Mouse (Mus musculus): ENCODE measurements around the gene Sorbs2.

Sorbs2 gene

DNA sequence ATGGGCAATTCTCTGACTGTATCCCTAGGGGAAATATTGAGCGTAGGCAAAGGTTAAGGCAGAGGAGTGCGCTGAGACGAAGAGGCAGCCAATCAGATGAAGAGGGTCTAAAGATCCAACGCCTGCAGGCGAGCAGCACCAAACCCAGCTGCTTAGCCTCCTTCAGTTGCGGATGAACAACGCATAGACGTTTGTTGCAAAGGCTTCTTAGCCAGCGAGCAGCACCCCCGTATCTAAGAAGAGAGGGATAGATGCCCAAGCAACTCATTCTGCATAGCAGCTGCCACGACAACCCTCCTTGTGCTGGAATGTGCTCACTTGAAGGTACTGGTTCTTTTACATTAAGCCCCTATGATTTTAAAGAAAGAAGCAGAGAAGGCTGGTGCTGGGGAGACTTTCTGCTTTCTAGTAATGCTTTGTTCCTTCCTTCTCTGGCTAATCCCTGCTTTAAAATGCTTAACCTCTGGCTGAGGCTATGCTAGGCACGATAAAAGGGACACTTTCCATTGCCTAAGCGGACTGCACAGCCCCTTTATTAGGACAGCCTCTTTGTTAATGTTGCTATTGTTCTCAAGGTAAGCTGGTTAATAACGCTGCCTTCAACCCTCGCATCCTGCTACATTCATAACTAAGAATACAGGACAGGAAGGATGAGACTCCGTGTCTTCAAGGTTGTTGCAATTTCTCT, at the start of gene Sorbs2:
Gene Sorbs2 (plus strand): TSS at position 155 of the 688 bp plus-strand sequence.
- DNase-seq: no peak

DNA sequence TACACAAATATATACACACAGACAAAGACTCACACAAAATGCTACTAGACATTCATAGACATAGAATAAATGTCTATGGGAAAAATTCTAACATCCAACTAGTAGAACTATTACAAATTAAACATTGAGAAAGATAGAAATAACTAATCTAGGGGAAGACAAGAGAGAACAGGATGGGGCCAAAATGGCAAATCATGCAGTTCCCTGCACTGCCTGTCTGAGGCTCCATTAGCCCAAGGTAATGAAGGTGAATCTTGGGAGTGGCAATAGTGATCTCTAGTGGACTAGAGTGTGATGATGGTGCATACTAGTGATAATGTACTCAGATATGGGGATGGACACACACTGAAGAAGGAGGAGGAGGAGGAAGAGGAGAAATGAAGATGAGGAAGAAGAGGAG, 49.7 kb upstream of the Sorbs2 start:
- no peak for DNase-seq

DNA sequence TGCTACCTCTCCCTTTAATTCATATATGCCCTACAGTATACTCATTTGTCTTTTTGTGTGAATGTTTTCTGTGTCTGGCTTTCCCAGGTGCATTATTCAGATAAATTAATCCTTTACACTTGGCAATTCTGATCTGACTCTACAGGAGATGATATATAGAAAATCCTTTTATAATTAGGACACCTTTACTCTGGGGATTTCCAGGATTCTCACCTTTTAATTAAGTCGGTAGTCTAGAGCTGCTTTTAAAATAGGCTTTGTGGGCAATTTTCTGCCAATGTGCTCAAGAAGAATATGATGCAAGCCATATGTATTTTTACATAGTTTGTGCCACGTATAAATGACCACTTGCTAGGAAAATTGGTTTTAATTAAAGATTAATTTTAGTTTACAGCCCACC, 38.6 kb upstream of the Sorbs2 start:
- DNase-seq: no peak

DNA sequence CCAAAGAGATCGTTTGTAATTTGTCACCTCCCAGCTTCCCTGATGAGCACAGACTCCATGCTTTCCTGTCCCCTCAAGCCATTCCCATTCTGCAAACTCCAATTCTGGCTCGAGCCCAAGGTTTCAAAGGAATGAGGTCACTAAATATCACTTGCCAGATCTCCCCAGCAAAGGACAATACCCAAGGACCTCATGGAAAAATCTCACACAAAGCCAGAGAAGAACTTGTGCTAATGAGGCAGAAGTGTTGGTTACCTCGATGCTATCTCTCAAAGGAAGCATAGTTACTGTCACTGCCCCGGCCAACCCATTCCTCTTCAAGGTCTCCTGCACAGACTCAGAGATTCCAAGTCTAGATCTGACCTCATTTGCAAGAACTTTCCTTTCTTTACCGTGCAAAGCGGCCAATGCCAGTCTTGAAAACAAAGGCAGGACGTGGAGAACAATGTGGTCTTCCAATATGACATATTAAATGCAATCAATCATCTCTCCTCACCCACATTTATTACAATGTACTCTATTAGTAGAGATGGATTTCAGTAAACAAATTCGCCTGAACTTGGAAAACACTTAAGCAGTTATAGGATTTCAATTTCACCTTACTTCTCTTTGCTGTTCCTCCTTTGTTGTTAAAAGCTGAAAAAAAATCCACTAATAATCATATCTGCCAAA, 37.9 kb upstream of the Sorbs2 start:
- no peak for DNase-seq

DNA sequence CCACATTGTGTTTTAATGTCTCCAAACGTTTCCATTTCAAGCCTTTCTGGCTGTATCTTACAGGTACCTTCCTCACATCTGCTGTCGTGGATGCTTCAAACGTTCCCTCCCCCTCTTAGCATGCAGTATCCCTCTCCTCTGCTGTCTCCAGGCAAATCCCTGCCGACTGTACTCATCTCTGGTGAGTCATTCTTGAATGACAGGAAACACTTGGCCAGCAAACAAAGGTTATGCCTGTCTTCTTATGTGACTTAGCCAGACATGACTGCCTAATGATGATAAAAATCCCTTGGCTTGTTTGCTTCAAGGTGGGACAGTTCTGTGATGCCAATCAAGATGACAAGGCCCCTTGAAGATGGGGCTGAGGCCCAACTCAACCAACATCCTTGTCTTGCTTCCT, 26.7 kb upstream of the Sorbs2 start:
- DNase-seq: no peak

DNA sequence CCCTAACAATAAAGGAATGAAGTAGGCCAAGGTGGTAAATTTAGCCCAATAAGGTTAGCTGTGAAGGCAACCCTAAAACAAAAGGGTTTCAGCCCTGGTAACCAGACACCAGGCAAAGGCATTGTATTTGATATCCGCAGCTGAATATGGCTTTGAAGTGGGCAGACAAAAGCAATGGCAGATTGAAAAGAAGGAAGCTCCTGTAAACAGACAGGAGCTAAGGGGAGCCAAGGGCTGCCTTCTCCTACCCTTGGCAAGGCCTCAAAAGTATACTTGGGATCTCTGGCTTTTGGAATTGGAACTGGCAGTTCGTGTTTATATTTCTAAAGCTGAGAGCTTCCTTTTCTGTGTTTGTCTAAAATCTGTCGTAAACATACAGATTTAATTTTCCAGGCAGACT, 21.3 kb upstream of the Sorbs2 start:
- no peak for DNase-seq

DNA sequence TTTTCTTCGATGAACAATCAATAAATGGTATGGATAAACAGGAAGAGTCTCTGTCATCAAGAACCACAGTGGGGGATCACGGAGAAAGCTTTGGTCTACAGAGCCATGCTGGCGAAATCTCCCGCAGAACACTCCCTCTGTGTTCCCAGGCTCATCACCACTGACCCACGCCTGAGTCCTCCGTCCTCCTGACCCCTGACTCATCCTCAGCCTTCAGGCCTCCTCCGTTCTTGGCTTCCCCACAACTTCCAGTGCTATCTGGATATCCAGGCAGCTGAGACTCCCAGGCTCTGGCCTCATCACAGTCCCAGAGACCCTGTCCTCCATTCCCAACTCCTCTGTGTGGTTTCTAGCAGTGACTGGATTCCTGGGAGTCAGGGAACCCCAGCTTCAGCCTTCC, 3.6 kb upstream of the Sorbs2 start:
- no peak for DNase-seq

DNA sequence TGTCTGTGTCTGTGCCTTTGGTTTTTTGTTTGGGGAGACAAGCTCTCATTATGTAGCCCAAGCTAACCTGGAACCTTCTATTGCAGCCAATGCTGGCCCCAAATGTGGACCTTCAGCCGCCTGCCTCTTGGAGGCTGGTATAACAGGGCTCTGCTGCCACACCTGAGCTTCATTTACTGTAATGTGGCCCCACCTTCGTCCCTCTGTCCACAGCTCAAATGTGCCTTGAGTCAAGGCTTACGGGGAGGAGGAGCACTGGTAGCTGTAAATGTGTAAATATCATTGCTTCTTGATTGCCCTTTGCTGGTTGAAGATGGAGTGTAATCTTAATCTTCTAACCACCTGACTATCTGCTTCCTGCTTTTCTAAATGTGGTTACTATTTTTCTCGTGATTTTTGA, 1.2 kb upstream of the Sorbs2 start:
- DNase-seq: no peak

DNA sequence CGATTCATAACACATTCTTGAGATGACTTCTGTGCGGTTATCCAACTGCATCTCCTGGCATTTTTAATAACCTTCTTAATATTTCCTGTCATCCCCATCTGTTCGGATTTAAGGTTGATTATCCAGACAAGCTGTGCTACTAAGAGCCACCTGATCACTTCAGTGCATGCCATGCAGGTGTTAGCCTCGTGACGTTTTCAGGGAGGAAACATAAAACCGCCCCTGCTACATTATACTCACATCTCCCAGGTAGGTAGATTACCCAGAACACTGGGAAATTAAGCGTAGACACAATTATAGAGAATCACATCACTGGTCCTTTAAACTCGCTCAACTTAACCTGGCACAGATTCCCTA, 333 bp upstream of the Sorbs2 start:
- DNase-seq: no peak

DNA sequence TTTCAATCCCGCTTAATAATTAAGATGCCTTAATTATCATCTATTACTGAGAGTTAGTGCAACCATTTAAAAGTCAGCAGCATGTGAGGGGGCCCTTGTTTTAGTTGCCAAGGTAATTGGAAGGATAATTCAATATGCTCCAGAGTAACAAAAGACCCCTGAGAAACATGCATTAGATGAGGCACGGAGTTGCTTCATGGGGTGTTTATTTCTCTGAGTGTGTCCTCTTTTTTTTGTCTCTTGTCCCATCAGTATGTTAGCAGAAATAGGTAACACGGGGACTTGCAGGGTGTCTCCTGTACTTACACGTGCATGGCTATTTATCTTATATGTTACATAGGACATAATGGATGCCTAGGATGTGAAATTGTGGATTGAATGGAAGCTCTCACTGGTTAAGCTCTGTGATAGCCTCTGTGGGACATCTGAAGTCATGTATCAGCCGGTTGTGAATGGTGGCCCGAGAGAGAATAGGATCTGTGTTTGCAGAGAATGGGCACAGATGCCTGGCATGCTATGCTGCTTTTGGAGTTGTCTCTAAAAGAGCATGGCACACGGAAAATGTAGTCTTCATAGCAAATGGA, 1.0 kb downstream of the Sorbs2 start:
- DNase-seq: no peak

DNA sequence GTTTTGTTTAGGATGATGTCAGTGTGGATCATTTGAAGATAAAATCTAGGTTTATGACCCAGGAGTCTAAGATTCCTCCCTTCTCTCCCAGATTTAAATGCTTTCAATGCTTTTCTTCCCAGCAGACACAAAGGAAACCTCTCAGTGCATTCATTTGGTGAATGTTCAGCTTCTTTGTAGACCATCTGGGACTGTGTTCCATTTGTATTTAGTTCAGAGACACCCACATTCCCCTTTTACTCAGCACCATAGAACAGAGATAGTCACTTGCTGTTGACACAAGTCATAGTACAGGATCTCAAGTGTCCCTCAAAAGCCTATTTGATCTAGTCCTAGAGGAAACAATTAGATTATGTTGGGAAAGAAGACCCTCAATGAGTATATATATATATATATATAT, 4.8 kb downstream of the Sorbs2 start:
- DNase-seq: no peak

DNA sequence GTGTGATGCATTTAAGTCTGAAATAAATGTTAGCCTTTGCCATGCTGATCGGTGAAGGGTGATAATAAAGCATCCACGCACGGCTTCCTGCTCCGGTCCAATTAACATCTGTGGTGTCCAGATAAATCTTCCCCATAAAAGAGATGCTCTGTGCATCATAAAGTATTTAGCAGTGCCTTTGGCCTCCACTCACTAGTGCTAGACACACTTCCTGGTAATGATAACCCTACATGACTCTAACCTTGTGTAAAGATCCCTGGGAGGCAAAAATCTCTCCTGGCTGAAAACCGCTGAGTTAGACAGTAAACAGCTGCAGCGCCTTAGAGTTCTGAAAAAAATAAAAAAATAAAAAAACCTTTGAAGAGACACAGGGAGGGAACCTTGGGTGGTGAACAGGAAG, 14.0 kb downstream of the Sorbs2 start:
- DNase-seq: no peak

DNA sequence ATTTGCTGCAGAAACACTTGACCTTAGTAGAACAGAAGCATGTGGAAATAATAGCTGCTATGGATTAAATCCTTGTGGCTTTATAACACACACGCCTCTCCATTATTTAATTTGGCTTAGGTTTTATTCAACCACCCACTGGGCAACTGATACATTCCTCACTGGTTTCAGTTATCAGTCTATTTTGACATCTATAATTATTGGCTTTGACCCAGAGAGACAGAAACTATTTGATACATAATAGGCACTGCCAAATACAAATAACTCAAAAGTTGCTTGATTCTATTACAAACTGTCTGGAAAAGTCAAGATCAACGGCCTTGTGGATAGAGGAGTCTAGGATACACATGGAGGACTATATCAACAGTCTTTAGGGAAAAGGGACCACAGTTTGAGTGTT, 20.1 kb downstream of the Sorbs2 start:
- no peak for DNase-seq

DNA sequence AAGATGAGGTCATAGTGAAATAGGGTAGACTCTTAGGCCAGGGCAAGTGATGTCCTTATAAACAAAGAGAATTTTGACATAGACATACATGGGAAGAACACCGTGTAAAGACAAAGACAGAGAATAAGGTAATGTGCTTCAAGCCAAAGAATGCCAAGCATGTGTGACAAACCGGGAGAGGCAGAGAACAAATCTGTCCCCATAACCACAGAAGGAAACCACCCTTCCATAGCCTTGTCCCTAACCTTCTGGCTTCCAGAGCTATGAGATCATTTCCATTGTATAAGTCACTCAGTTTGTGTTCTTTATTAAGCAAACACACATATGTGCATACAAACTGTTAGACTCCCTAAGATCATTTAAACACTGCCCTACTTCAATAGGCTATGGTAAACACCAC, 21.3 kb downstream of the Sorbs2 start:
- DNase-seq: no peak

DNA sequence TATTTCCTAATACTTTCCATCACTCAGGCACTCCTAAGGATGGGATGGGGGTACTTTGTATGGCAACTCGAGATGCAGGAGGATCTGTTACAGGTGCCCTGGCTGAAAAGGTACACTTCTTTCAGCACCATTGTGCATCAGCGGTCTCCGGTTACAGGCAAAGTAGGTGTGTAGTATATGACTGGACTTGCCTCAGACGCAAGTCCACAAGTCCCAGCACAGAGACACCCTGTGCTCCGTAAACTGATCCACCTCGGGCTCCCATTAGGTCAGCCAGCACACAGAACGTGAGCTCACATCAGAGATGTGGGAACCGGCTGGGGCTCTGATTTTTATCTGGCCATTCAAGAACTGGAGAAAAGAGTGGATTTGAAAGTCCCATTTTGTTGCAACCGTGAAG, 29.0 kb downstream of the Sorbs2 start:
- DNase-seq: no peak

DNA sequence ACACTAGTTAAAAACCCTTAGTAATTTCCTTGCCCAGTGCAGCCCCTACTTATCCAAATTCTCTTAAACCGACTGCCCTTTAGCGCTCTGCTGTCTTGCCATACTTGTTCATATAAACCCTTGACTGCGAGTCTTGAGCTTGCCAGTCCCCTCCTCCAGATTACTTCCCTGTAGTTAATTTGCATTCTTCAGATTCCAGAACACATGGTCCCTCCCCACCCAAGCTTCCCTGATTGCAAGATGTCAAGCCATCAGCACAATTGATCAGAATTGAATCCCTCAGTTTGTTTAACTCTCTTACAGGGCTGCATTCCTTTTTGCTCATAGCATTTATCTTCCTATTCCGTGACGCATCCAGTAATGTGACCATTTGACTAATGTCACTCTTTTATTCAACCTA, 32.9 kb downstream of the Sorbs2 start:
- DNase-seq: no peak

DNA sequence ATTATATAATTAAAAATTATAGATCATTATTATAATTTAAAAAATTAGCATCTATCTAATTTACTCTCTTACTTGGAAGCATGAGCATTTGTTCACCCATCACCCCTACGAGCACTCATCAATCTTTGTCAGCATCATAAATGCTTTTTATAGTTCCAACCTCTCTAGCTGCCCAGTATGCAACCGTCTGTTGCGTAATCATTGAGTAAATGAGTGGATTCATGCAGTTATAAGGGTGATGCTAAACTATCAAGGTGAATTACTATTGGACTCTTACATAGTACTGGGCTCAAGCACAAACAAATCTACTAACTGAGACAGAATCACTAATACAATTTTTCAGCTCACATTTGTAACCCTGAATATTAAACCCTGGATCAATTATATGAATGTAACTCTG, 44.6 kb downstream of the Sorbs2 start:
- DNase-seq: no peak

DNA sequence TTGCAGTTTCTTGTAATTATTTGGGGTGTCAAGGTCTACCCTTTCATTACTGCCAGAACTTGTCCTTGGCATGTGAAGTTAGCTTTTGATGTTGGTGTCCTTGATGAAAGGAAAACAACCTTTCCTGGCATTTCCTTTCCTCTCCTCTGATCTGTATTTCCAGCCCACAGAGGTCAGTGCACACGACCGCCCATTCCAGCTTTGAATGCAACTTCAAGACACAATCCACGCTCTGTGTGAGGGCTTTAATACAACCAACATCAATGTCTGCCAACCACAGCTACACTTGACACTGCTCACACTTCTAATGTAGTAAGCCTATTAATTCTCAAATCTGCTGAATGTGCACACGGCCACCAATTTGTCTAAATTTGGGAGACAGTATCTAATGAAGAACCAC, 47.0 kb downstream of the Sorbs2 start:
- DNase-seq: no peak

DNA sequence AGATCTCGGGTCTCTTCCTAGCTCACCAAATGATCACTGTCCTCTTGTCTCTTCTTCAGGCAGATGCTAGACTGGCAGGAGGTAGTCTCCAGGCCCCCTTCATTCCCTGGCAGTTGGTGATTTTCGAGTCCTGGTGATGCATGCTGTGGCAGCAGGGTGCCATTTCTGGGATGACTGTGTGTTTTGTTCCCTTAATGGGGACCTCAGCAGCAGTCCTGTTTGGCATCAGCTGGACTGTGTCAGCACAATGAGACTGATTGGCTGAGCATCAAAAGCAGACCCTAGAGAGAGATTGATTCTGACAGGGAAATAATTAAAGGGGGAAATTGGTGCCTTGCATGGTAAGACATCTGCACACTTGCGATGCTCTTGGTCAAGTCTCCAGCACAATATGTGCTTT, 50.3 kb downstream of the Sorbs2 start:
- DNase-seq: no peak

DNA sequence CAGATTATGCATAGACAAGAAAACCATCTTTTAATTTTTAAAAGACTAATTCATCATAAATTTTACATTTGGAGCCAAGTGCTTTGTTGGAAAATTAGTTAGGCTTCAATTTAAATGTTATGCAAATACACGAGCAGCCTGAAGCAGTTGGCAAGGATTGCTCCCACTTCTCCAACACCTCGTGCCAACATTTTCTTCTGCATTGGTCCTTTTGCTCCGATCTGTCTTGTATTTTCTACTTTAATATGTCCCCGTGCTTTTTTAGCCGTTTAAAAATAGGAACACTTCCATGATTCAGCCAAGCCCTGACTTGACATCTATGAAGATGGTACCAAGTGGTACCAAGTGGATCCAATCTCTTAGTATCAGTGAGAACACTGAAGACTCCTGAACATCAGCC, 50.8 kb downstream of the Sorbs2 start:
- DNase-seq: no peak

DNA sequence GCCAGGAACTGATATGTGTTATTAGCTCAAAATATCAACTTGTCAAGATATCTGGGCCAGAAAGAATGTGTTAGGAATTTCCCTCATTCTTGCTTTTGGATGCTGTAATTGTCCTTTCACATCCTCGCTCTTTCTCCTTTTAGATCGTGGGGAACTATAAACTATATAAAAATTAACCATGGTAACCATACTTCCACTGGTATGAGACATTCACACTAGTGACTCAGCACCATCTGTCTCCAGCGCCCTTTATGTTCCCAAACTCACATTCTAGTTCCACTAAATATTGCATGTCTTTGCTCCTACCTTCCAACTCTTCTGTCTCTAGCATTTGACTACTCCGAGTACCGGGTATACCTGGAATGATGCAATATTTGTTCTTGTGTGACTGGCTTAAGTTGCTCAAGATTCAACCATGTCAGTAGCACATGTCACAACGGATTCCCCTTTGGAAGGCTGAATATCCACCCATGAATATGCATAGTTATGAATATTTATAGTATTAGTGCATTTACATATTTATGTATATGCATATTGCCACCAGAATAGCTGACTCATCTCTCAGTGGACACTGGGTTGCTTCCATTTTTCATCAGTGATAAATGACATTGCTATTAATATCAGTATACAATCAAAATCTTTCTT, 51.7 kb downstream of the Sorbs2 start:
- no peak for DNase-seq

DNA sequence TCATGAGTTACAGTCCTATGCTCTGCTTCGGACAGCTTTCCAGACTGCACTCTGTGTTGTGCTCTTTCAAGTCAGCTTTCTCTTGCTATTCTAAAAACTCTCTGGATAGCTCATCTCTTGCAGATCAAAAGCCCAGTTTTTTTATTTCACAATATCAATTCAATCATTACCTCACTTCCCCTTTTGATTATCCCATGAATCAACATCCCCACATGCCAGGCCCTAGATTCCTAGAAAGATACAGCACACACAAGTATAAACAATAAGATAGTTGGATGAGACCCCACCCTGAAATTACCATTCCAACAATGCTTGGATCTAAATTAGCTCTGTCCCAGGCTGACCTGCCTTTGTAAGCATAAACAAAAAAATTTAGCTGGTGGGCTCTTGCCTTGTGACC, 57.6 kb downstream of the Sorbs2 start:
- DNase-seq: no peak

DNA sequence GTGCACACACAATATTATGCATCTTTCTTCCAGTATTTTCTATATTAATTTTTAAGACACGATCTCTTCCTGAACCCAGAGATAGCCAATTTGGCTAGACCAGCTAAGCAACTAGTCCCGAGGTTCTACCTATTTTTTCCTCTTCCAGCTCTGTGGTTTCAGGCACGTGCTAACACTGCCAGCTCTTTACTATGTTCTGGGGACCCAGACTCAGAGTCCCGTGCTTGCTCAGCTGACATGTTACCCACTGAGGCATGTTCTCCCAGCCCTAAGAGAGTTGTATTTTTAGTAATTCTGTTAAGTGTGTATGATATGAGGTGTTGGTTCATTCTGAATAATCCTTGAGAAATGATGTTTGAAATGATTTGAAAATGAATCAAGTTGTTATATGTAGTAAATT, 62.5 kb downstream of the Sorbs2 start:
- no peak for DNase-seq
